Mouse (Mus musculus): ENCODE results near the gene Amn. TPM values are rescaled to one million over a fixed set of nuclear protein-coding genes. Genes with fewer than 3 reads are reported as not detected.

Gene Amn
- polyA plus RNA-seq, 1 experiment = 0.09 TPM

DNA sequence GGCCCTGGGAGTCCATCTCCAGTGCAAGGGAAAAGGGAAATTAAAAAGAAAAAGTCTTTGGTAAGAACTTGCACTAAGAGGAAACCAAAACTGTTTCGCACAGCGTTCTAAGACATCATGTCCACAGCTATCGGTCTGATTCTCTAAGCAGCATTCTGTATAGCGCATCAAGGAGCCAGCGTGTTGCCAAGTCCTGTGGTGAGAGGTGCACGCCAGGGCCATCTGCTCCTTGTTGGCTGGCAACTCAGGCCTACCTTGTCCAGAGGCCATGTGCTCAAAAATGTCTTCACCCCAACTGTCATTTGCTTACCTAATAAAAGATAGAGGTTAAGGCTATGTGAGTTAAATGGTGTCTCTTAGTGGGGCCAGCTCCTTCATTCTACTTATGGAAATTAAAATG is 29.0 kb upstream of the Amn start:
- H3K4me3 ChIP-seq (ENCODE audit: insufficient read depth, poor library complexity, severe bottlenecking) = no peak overlapping the region
- H3ac ChIP-seq (ENCODE audit: control insufficient read depth, insufficient read length, low read depth) = no peak overlapping the region
- H3K27me3 ChIP-seq (ENCODE audit: control insufficient read depth, insufficient read depth, insufficient read length) = no peaks in the 10 kb centered on the region
- no peaks in the 10 kb centered on the region for H3K79me2 ChIP-seq (ENCODE audit: control insufficient read depth, insufficient read depth)
- peaks cover 49% of the 10 kb centered on the region for H3K36me3 ChIP-seq (ENCODE audit: control insufficient read depth, insufficient read depth)
- H3K79me3 ChIP-seq (ENCODE audit: low read depth) = no peaks in the 10 kb centered on the region
- TF ChIP-seq MYOD1 (IDR thresholded peaks at IDR 0.05; ENCODE audit: control insufficient read depth, insufficient read length, low read depth) (no peak), CEBPB (IDR thresholded peaks at IDR 0.05; ENCODE audit: low read depth) (no peak), CTCF (IDR thresholded peaks at IDR 0.05; ENCODE audit: control insufficient read depth, insufficient read depth, insufficient read length) (no peak), USF1 (IDR thresholded peaks at IDR 0.05; ENCODE audit: low read depth) (no peak), MAX (IDR thresholded peaks at IDR 0.05) (no peak), FOSL1 (IDR thresholded peaks at IDR 0.05; ENCODE audit: insufficient read depth, low read length, poor library complexity, severe bottlenecking) (no peak), MYOG (IDR thresholded peaks at IDR 0.05; ENCODE audit: control insufficient read depth, extremely low read depth, insufficient read length) (no peak)

- H3K4me3 ChIP-seq (ENCODE audit: insufficient read depth, poor library complexity, severe bottlenecking) = no peak overlapping the region
- TF ChIP-seq USF1 (IDR thresholded peaks at IDR 0.05; ENCODE audit: low read depth) (no peak), MAX (IDR thresholded peaks at IDR 0.05) (no peak), FOSL1 (IDR thresholded peaks at IDR 0.05; ENCODE audit: insufficient read depth, low read length, poor library complexity, severe bottlenecking) (no peak), CEBPB (IDR thresholded peaks at IDR 0.05; ENCODE audit: low read depth) (no peak), MYOD1 (IDR thresholded peaks at IDR 0.05; ENCODE audit: control insufficient read depth, insufficient read length, low read depth) (no peak), MYOG (IDR thresholded peaks at IDR 0.05; ENCODE audit: control insufficient read depth, extremely low read depth, insufficient read length) (no peak), CTCF (IDR thresholded peaks at IDR 0.05; ENCODE audit: control insufficient read depth, insufficient read depth, insufficient read length) (no peak)
- no peaks in the 10 kb centered on the region for H3K79me2 ChIP-seq (ENCODE audit: control insufficient read depth, insufficient read depth)
- no peaks in the 10 kb centered on the region for H3K27me3 ChIP-seq (ENCODE audit: control insufficient read depth, insufficient read depth, insufficient read length)
- no peak overlapping the region for H3ac ChIP-seq (ENCODE audit: control insufficient read depth, insufficient read length, low read depth)
- H3K79me3 ChIP-seq (ENCODE audit: low read depth) = no peaks in the 10 kb centered on the region
- peaks cover 50% of the 10 kb centered on the region for H3K36me3 ChIP-seq (ENCODE audit: control insufficient read depth, insufficient read depth)
These were observed 28.5 kb upstream of the Amn start for GRCm38 (mm10) chr12:111242346-111242745.

GRCm38 (mm10) chr12:111243733-111244132 is 27.2 kb upstream of the Amn start:
- H3K36me3 ChIP-seq (ENCODE audit: control insufficient read depth, insufficient read depth) = peaks cover 48% of the 10 kb centered on the region
- no peaks in the 10 kb centered on the region for H3K27me3 ChIP-seq (ENCODE audit: control insufficient read depth, insufficient read depth, insufficient read length)
- no peak overlapping the region for H3ac ChIP-seq (ENCODE audit: control insufficient read depth, insufficient read length, low read depth)
- no peaks in the 10 kb centered on the region for H3K79me2 ChIP-seq (ENCODE audit: control insufficient read depth, insufficient read depth)
- H3K79me3 ChIP-seq (ENCODE audit: low read depth) = no peaks in the 10 kb centered on the region
- H3K4me3 ChIP-seq (ENCODE audit: insufficient read depth, poor library complexity, severe bottlenecking) = no peak overlapping the region
- TF ChIP-seq MYOG (IDR thresholded peaks at IDR 0.05; ENCODE audit: control insufficient read depth, extremely low read depth, insufficient read length) = no peak
- no peak for TF ChIP-seq MAX (IDR thresholded peaks at IDR 0.05)
- TF ChIP-seq MYOD1 (IDR thresholded peaks at IDR 0.05; ENCODE audit: control insufficient read depth, insufficient read length, low read depth) = no peak
- TF ChIP-seq USF1 (IDR thresholded peaks at IDR 0.05; ENCODE audit: low read depth) = no peak
- no peak for TF ChIP-seq FOSL1 (IDR thresholded peaks at IDR 0.05; ENCODE audit: insufficient read depth, low read length, poor library complexity, severe bottlenecking)
- TF ChIP-seq CEBPB (IDR thresholded peaks at IDR 0.05; ENCODE audit: low read depth) = no peak
- TF ChIP-seq CTCF (IDR thresholded peaks at IDR 0.05; ENCODE audit: control insufficient read depth, insufficient read depth, insufficient read length) = no peak

- TF ChIP-seq CEBPB (IDR thresholded peaks at IDR 0.05; ENCODE audit: low read depth) (no peak), CTCF (IDR thresholded peaks at IDR 0.05; ENCODE audit: control insufficient read depth, insufficient read depth, insufficient read length) (no peak), FOSL1 (IDR thresholded peaks at IDR 0.05; ENCODE audit: insufficient read depth, low read length, poor library complexity, severe bottlenecking) (no peak), MAX (IDR thresholded peaks at IDR 0.05) (no peak), MYOG (IDR thresholded peaks at IDR 0.05; ENCODE audit: control insufficient read depth, extremely low read depth, insufficient read length) (no peak), USF1 (IDR thresholded peaks at IDR 0.05; ENCODE audit: low read depth) (no peak), MYOD1 (IDR thresholded peaks at IDR 0.05; ENCODE audit: control insufficient read depth, insufficient read length, low read depth) (no peak)
- peaks cover 37% of the 10 kb centered on the region for H3K36me3 ChIP-seq (ENCODE audit: control insufficient read depth, insufficient read depth)
- no peaks in the 10 kb centered on the region for H3K79me3 ChIP-seq (ENCODE audit: low read depth)
These were observed 25.8 kb upstream of the Amn start for GRCm38 (mm10) chr12:111245070-111245469.

GRCm38 (mm10) chr12:111246808-111247464 is 24.0 kb upstream of the Amn start:
- H3K36me3 ChIP-seq (ENCODE audit: control insufficient read depth, insufficient read depth) = peaks cover 41% of the 10 kb centered on the region
- no peaks in the 10 kb centered on the region for H3K79me3 ChIP-seq (ENCODE audit: low read depth)
- no peak overlapping the region for H3ac ChIP-seq (ENCODE audit: control insufficient read depth, insufficient read length, low read depth)
- no peak for TF ChIP-seq CEBPB (IDR thresholded peaks at IDR 0.05; ENCODE audit: low read depth)
- TF ChIP-seq USF1 (IDR thresholded peaks at IDR 0.05; ENCODE audit: low read depth) = no peak
- no peak for TF ChIP-seq MAX (IDR thresholded peaks at IDR 0.05)
- no peaks in the 10 kb centered on the region for H3K79me2 ChIP-seq (ENCODE audit: control insufficient read depth, insufficient read depth)
- no peaks in the 10 kb centered on the region for H3K27me3 ChIP-seq (ENCODE audit: control insufficient read depth, insufficient read depth, insufficient read length)
- no peak overlapping the region for H3K4me3 ChIP-seq (ENCODE audit: insufficient read depth, poor library complexity, severe bottlenecking)

More at GRCm38 (mm10) chr12:111245070-111245469, 25.8 kb upstream of the Amn start:
- no peak overlapping the region for H3K4me3 ChIP-seq (ENCODE audit: insufficient read depth, poor library complexity, severe bottlenecking)
- no peaks in the 10 kb centered on the region for H3K79me2 ChIP-seq (ENCODE audit: control insufficient read depth, insufficient read depth)
- no peaks in the 10 kb centered on the region for H3K27me3 ChIP-seq (ENCODE audit: control insufficient read depth, insufficient read depth, insufficient read length)
- no peak overlapping the region for H3ac ChIP-seq (ENCODE audit: control insufficient read depth, insufficient read length, low read depth)

DNA sequence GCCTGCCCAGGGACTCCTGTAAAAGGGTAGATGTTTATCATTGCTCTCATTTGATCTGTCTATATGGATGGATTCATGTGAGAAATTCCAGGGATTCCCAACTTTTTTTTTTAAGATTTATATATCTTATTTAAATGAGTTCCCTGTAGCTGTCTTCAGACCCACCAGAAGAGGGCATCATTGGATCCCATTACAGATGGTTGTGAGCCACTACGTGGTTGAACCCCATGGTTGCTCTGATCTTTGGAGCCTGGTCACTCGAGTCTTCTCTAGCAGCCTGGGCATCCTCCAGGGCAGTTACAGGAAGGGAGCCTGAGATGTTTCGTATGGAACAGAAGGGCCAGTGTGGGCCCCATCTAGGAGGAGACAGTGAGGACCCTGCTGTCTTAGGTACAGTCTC is 21.8 kb upstream of the Amn start:
- H3K27me3 ChIP-seq (ENCODE audit: control insufficient read depth, insufficient read depth, insufficient read length) = no peaks in the 10 kb centered on the region
- no peaks in the 10 kb centered on the region for H3K79me2 ChIP-seq (ENCODE audit: control insufficient read depth, insufficient read depth)
- H3K4me3 ChIP-seq (ENCODE audit: insufficient read depth, poor library complexity, severe bottlenecking) = no peak overlapping the region
- H3K36me3 ChIP-seq (ENCODE audit: control insufficient read depth, insufficient read depth) = peaks cover 47% of the 10 kb centered on the region
- TF ChIP-seq MAX (IDR thresholded peaks at IDR 0.05) = no peak
- no peak for TF ChIP-seq MYOD1 (IDR thresholded peaks at IDR 0.05; ENCODE audit: control insufficient read depth, insufficient read length, low read depth)
- TF ChIP-seq CEBPB (IDR thresholded peaks at IDR 0.05; ENCODE audit: low read depth) = no peak
- no peak for TF ChIP-seq MYOG (IDR thresholded peaks at IDR 0.05; ENCODE audit: control insufficient read depth, extremely low read depth, insufficient read length)
- TF ChIP-seq CTCF (IDR thresholded peaks at IDR 0.05; ENCODE audit: control insufficient read depth, insufficient read depth, insufficient read length) = no peak
- no peak for TF ChIP-seq USF1 (IDR thresholded peaks at IDR 0.05; ENCODE audit: low read depth)
- TF ChIP-seq FOSL1 (IDR thresholded peaks at IDR 0.05; ENCODE audit: insufficient read depth, low read length, poor library complexity, severe bottlenecking) = no peak
- no peaks in the 10 kb centered on the region for H3K79me3 ChIP-seq (ENCODE audit: low read depth)
- H3ac ChIP-seq (ENCODE audit: control insufficient read depth, insufficient read length, low read depth) = no peak overlapping the region
